Mouse (Mus musculus): ENCODE measurements around the gene Gm10715.
"Not testable (repeated sequence)": the region's sequence is repeated elsewhere in the genome, so short reads cannot be mapped to it uniquely, and the experiment has no call there.

DNA sequence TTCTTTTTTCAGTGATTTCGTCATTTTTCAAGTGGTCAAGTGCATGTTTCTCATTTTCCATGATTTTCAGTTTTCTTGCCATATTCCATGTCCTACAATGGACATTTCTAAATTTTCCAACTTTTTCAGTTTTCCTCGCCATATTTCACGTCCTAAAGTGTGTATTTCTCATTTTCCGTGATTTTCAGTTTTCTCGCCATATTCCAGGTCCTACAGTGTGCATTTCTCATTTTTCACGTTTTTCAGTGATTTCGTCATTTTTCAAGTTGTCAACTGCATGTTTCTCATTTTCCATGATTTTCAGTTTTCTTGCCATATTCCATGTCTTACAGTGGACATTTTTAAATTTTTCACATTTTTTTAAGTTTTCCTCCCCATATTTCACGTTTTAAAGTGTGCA, 30.0 kb upstream of the Gm10715 start:
- not testable (repeated sequence) for TF ChIP-seq ZC3H11A (IDR thresholded peaks at IDR 0.05; ENCODE audit: borderline replicate concordance, low read depth, low read length); ZNF384 (IDR thresholded peaks at IDR 0.05; ENCODE audit: low read depth, low read length); CHD2 (IDR thresholded peaks at IDR 0.05; ENCODE audit: low read depth, low read length)

All from ES-E14 (cell line).